Mouse (Mus musculus) forebrain, embryonic 10.5 days (tissue): Measurements from ENCODE around the gene Cyb5d1. TPM values are rescaled to one million over a fixed set of nuclear protein-coding genes. Genes with fewer than 3 reads are reported as not detected.
A peak's percentile ranks its signal among the peaks of the same experiment; 100 is the strongest.

Source experiments
- DNase-seq: peaks from one replicate; pipeline ENCODE4 v3.0.0-alpha.2; 2017; ENCODE audit warnings: low spot score; ENCODE audit errors: extremely low spot score
- H3K27ac ChIP-seq: fragments of 300-500 bp; sonication (generic); 2 replicates; pipeline ENCODE4 v1.5.1; 2016; ENCODE audit warnings: mild to moderate bottlenecking
- H3K27me3 ChIP-seq: fragments of 300-500 bp; sonication (generic); 2 replicates; pipeline ENCODE4 v1.6.1; 2016; ENCODE audit warnings: mild to moderate bottlenecking; ENCODE audit not compliant: poor library complexity, severe bottlenecking
- H3K36me3 ChIP-seq: fragments of 300-500 bp; sonication (generic); replicated peaks from 2 replicates; pipeline ENCODE4 v1.6.1; 2016; ENCODE audit warnings: mild to moderate bottlenecking, moderate library complexity
- H3K4me1 ChIP-seq: fragments of 300-500 bp; sonication (generic); 2 replicates; pipeline ENCODE4 v1.6.1; 2016
- H3K4me3 ChIP-seq: fragments of 300-500 bp; sonication (generic); 2 replicates; pipeline ENCODE4 v1.5.1; 2016; ENCODE audit warnings: mild to moderate bottlenecking, moderate library complexity
- H3K9me3 ChIP-seq: fragments of 300-500 bp; sonication (generic); 2 replicates; pipeline ENCODE4 v1.6.1; 2016; ENCODE audit warnings: mild to moderate bottlenecking, moderate library complexity
- WGBS: fragments of 180-500 bp; shearing (Covaris S2); methylation state at CpG from one replicate; pipeline ENCODE4 v1.1.7; 2016; 5-methylcytosine and 5-hydroxymethylcytosine counted together
- polyA plus RNA-seq: library from polyadenylated mRNA; unstranded; fragments of >200 nt; fragmentation: Nextera tagmentation; extraction: Ambion mirVana; gene quantifications from 2 replicates; pipeline ENCODE4 v1.2.1, GENCODE M21; 2016

Gene Cyb5d1
- polyA plus RNA-seq, 1 experiment from 2014 or later: 47.3 TPM

DNA sequence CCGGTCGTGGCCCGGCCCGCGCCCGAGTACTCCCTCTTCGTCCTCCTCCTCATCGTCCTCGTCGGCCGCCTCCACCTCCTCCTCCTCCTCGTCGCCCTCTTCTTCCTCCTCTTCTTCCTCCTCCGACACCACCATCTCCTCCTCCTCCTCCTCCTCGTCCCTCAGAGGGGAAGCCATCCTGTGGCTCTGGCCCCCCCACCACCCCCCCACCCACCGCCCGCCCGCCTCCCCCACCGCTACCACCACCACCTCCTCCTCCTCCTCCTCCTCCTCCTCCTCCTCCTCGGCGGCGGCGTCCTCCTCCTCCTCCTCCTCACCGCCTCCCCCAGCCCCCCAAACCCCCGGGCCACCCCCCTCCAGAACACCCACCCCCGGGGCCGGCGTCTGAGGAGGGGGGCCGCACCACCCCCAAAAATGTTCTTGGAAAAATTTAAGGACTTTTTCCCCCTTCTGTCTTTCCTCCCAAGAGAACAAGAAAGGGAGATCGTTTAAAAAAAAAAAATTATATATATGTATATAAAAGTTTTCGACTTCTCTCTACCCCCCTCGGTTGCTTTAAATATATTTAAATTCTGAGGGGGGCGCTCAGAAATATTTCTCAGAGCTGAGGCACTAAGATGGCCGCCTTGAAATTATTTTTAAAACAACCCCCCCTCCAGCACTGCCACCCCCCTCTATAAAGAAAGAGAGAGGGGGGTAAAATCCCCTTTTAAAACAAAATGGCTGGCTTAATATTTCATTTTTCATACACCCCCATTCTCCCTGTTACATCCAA, 26.0 kb downstream of the Cyb5d1 start, which contains the start of gene Chd3:
Gene Chd3, minus strand, starts transcription at position 192 of the 775 bp plus-strand sequence.
- Histone ChIP-seq H3K27me3 (no peaks in the 10 kb centered on the region), H3K4me1 (peaks cover 78% of the 10 kb centered on the region), H3K4me3 (peak within 1 kb of the TSS; percentile 97), H3K27ac (peak within 1 kb of the TSS; percentile 100), H3K36me3 (peaks cover 24% of the 10 kb centered on the region), H3K9me3 (no peaks in the 10 kb centered on the region)
- DNase-seq: peak; percentile 50
- 6% methylated on average over 14 of the region's 34 CpGs for WGBS

GRCm38 (mm10) chr11:69368356-69369214, 26.8 kb downstream of the Cyb5d1 start:
- under 1% methylated on average over 65 of the region's 106 CpGs for WGBS
- H3K4me3 ChIP-seq: peak overlapping the region; percentile 97
- H3K27me3 ChIP-seq: no peaks in the 10 kb centered on the region
- H3K9me3 ChIP-seq: no peaks in the 10 kb centered on the region
- H3K36me3 ChIP-seq: peaks cover 24% of the 10 kb centered on the region
- H3K27ac ChIP-seq: peak overlapping the region; percentile 100
- peaks cover 82% of the 10 kb centered on the region for H3K4me1 ChIP-seq
- DNase-seq: peak; percentile 77

DNA sequence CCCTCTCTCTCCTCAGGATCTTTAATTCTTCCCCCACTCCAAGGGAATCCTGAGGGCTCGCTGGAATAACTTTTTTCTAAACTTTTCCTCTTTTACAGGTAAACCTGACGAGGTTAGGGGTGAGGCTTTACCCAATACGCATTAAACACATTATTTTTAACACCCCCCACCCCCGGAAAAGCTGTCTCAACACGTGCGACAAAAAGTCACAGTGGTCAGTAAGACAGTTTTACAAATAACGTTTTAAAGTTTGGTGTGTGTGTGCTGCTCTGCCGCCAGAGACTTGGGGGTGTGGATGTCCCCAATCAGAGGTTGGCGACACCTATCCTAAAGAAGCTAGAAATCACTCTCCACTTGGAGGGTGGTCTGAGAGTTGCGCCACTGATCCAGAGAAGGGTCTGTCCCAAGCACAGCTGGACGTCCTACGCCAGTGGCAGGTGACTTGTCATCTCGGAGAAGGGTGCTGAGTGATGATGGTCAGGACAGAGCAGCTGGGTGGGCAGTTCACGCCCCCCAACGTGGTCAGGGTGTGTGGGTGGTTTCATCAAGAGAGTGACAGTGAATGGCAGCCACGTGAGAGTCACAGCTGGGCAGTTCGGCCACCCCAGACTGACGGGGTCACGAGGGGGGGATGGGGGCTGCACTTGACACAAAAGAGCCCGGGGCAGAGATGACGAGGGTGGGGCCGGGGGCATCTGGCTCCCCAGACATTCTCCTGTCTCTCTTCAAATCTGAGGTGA, 27.6 kb downstream of the Cyb5d1 start:
- H3K4me3 ChIP-seq: peak overlapping the region; percentile 97
- no peaks in the 10 kb centered on the region for H3K9me3 ChIP-seq
- H3K27me3 ChIP-seq: no peaks in the 10 kb centered on the region
- H3K27ac ChIP-seq: peak overlapping the region; percentile 100
- no peak for DNase-seq
- H3K36me3 ChIP-seq: peaks cover 24% of the 10 kb centered on the region
- peaks cover 82% of the 10 kb centered on the region for H3K4me1 ChIP-seq
- under 1% methylated on average over 22 of the region's 22 CpGs for WGBS

- no peaks in the 10 kb centered on the region for H3K9me3 ChIP-seq
- H3K4me3 ChIP-seq: peak overlapping the region; percentile 97
- H3K36me3 ChIP-seq: peaks cover 25% of the 10 kb centered on the region
- H3K4me1 ChIP-seq: peaks cover 76% of the 10 kb centered on the region
- DNase-seq: peak; percentile 45
- no peaks in the 10 kb centered on the region for H3K27me3 ChIP-seq
- under 1% methylated on average over 22 of the region's 22 CpGs for WGBS
- H3K27ac ChIP-seq: peak overlapping the region; percentile 100
Observed at GRCm38 (mm10) chr11:69366855-69367615, 28.4 kb downstream of the Cyb5d1 start.

DNA sequence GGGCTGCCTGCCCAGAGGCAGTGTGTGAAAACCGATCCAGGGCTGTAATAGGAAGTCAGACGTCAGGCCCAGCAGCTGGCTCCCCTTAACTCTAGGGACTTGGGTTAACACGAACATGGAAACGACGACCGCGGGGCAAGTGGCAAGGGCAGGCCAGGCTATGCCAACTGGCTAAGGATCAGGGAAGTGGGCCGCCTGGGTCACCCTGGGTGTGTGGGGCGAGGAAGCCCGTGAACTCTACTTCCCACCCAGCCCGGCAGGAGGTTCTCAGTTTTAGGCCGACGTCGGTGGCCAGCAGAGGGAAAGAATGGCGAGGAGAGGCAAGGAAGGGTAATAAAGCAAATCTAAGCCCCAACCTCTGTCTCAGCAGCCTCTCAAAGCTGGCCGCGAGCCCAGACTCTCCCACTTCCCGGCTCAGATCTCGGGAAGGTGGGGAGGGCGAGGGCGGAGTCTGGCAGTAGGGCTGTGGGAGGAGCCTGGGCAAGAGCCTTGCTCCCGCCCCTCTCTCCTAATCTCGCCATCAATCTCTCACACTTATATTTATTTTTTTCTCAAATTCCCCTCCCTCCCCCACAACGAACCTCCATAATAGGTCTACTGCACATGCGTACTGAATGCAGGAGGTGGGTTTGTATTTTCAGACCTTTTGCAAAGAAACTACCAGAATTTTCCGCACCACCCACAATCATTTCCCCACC, 29.1 kb downstream of the Cyb5d1 start:
- no peaks in the 10 kb centered on the region for H3K9me3 ChIP-seq
- H3K27ac ChIP-seq: peak overlapping the region; percentile 100
- H3K27me3 ChIP-seq: no peaks in the 10 kb centered on the region
- H3K4me1 ChIP-seq: peaks cover 75% of the 10 kb centered on the region
- H3K4me3 ChIP-seq: peak overlapping the region; percentile 97
- WGBS: 2% methylated on average over 26 of the region's 26 CpGs
- DNase-seq: peak; percentile 83
- peaks cover 33% of the 10 kb centered on the region for H3K36me3 ChIP-seq

- DNase-seq: peak; percentile 26
- WGBS: 26% methylated on average over 6 of the region's 6 CpGs
- peaks cover 69% of the 10 kb centered on the region for H3K4me1 ChIP-seq
Observed at GRCm38 (mm10) chr11:69365722-69366121, 29.7 kb downstream of the Cyb5d1 start.

DNA sequence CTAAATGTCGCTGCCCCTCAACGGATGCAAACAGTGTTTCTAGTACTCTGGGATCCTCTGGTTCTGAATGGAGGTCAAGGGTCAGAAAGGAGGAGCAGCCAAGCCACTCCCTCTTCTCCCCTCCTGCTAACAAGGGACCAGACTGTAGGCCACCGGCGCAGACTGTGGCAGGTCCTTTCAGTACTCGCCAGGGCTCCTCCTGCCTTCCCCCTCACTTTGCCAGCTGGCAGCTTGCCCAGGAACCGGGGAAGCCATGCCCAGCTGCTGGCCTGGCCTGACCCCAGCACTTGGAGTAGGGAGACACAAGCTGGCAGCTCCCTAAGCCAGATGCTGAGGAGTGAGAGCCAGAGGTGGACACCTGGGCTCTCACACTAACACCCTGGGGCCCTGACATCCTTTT, 30.5 kb downstream of the Cyb5d1 start:
- H3K4me1 ChIP-seq: peaks cover 61% of the 10 kb centered on the region
- peak overlapping the region; percentile 100 for H3K27ac ChIP-seq
- 0% methylated on average over 6 of the region's 6 CpGs for WGBS
- H3K36me3 ChIP-seq: peaks cover 46% of the 10 kb centered on the region
- peak overlapping the region; percentile 97 for H3K4me3 ChIP-seq
- H3K27me3 ChIP-seq: no peaks in the 10 kb centered on the region
- H3K9me3 ChIP-seq: no peaks in the 10 kb centered on the region
- peak; percentile 37 for DNase-seq

More at GRCm38 (mm10) chr11:69365722-69366121, 29.7 kb downstream of the Cyb5d1 start:
- Histone ChIP-seq H3K27me3 (no peaks in the 10 kb centered on the region), H3K4me3 (peak overlapping the region; percentile 97), H3K36me3 (peaks cover 38% of the 10 kb centered on the region), H3K27ac (peak overlapping the region; percentile 100), H3K9me3 (no peaks in the 10 kb centered on the region)

DNA sequence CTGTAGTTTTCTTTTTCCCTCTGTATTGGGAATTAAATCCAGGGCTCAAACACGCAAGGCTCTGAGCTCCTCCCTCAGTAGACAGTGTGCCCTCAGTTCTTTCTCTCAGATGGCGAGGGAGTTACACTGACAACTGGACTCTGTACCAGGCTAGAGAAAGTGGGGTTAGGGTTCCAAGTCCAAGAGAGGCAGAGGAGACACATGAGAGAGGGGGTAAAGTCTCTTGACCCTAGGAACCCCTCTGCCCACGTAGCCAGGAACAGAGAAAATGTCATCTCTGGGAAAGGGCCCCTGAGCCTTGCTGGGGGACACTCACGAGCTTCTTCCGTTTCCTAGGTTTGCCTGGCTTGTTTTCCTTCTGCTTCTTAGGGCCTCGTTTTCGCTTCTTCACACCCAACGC, 31.1 kb downstream of the Cyb5d1 start:
- Histone ChIP-seq H3K36me3 (peaks cover 52% of the 10 kb centered on the region), H3K27ac (peak overlapping the region; percentile 100), H3K9me3 (no peaks in the 10 kb centered on the region), H3K4me1 (peaks cover 57% of the 10 kb centered on the region), H3K4me3 (peak overlapping the region; percentile 97), H3K27me3 (no peaks in the 10 kb centered on the region)
- no peak for DNase-seq
- 59% methylated on average over 8 of the region's 8 CpGs for WGBS

- WGBS: 72% methylated on average over 2 of the region's 2 CpGs
- no peaks in the 10 kb centered on the region for H3K27me3 ChIP-seq
- no peak overlapping the region for H3K27ac ChIP-seq
- H3K4me1 ChIP-seq: peaks cover 42% of the 10 kb centered on the region
- DNase-seq: no peak
- no peaks in the 10 kb centered on the region for H3K9me3 ChIP-seq
- H3K36me3 ChIP-seq: peaks cover 71% of the 10 kb centered on the region
- H3K4me3 ChIP-seq: no peak overlapping the region
Observed at GRCm38 (mm10) chr11:69362479-69362878, 33.0 kb downstream of the Cyb5d1 start.

DNA sequence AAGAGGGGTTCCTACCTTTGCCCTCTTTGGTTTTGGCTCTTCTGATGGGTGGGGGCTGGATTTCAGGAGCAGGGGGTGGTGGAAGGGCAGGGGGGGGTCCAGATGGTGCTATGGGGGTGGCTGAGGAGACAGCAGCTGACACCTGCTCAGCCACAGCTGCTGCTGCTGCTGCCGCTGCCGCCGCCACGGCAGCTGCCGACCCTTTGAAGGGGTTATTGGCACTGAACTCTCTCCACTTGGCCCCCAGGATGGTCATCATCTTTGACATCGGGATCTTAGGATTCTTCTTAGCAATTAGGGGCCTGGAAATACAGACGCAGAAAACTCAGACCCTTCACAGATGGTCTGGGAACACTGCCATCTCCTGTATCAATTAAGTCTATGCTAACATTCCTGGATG, 33.4 kb downstream of the Cyb5d1 start:
- no peak for DNase-seq
- 72% methylated on average over 7 of the region's 7 CpGs for whole genome bisulfite sequencing
- Histone ChIP-seq H3K9me3 (no peaks in the 10 kb centered on the region), H3K36me3 (peaks cover 75% of the 10 kb centered on the region), H3K4me1 (peaks cover 38% of the 10 kb centered on the region), H3K27me3 (no peaks in the 10 kb centered on the region), H3K4me3 (no peak overlapping the region), H3K27ac (peak overlapping the region; percentile 31; the same call in 1 of the 2 replicates)

GRCm38 (mm10) chr11:69357690-69358089, 37.7 kb downstream of the Cyb5d1 start:
- no peaks in the 10 kb centered on the region for H3K9me3 ChIP-seq
- no peak for DNase-seq
- H3K27ac ChIP-seq: no peak overlapping the region
- no peaks in the 10 kb centered on the region for H3K27me3 ChIP-seq
- H3K4me1 ChIP-seq: peaks cover 8% of the 10 kb centered on the region; the same call in 1 of the 2 replicates
- H3K36me3 ChIP-seq: peaks cover 100% of the 10 kb centered on the region
- 92% methylated on average over 12 of the region's 12 CpGs for WGBS
- H3K4me3 ChIP-seq: no peak overlapping the region
